Mouse (Mus musculus) testis, postnatal 10 days (tissue): ENCODE results near the gene Hivep1.

Experiments used
- DNase-seq: peaks from one replicate; pipeline ENCODE4 v3.0.0; 2021; ENCODE audit warnings: low spot score

Gene Hivep1

DNA sequence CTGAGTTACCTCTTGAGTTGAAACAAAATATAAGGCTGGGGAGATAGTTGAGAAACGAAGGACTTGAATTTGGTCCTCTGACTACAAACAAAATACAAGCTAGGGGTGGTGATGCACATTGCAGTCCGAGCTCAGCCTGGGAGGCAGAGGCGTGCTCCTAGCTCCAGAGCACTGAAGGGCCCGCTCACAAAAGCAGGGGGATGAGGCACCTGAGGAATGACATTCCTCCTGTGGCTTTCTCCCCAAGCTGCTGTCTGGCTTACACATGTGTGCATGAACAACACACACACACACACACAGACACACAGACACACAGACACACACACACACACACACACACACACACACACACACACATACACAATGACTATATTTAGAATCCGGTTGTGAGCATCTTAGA is 60.9 kb downstream of the Hivep1 start:
- DNase-seq = no peak

DNA sequence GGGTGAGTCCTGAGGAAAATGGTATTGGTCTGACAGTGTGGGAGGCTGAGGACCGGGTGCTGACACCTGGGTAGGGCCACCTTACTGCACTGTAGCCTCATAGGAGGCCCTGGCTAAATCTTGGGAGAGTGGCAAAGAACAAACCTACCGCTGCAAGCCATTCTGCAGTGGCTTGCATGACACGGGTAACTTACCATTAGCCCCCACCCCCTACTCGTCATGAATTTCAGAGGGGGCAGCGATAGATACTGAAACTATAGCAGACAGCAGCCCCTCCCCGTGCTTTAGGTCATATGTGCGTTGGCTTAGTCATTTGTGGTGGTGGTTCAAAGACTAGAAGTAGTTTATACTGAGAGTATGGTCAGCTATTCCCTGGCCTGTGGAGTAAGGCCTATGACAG is 61.8 kb downstream of the Hivep1 start:
- no peak for DNase-seq

DNA sequence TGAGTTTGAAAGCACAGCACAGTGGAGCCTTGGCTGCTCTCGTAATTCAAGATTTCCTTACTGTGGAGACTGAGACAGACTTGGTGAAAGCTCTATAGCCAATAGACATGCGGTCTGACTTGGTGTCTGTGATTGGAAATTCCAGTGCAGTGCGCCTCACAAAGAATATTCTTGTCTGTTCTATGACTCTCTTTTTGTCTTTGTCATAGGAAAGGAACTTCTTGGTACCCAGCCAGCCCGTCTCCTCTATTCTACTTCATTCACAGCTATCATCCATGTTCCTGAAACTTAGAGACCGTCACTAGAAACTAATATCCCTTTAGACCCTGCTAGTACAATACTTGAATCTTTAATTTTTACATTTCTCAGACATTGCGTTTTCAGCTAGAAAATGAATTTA is 64.5 kb downstream of the Hivep1 start:
- no peak for DNase-seq

DNA sequence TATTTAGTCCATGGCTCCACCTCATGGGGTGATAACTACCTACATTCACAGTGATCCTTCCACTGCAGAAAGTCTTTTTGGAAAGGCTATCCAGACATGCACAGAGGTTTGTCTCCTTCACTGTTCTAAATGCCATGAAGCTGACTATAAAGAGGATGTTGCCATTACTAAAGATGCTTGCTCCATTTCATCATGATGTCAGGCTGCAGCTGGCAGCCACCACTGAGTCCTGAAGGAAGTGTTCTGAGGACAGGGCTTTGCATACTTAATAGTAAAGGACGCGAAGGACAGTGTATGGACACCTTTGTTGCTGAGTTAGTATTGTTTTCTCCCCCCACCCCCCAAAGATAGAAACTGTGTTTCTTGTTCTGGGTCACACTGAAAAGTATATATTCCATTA is 67.2 kb downstream of the Hivep1 start:
- no peak for DNase-seq

DNA sequence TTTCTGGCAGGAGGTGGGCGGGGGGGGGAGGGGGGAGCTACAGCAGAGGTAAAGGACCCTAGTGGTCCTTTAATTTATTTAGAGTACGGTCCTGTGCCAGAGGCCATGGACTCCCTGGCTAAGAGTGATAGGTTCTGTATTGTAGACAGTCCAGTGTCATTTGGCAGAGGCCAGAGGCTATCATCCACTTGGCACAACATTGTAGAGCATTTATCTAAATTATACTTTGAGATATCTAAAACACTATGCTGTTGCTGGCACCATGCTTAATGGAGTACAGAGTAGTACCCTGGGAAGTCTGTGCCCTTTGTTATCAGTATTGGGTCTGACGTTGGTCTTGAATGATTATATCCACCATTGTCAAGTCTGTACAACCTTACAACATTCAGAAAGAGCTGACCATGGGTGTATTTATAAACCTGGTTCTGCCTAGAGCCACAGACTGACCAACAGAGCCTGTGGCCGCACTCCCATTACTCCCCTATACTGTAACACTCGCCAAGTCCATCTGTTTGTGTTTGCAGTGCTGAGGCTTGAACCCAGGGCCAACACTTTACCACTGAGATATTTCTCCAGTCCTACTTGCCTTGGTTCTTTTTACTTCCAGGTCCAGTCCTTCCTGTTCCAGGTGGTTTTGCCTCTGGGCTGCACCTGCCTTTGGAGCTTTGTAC is 69.4 kb downstream of the Hivep1 start:
- DNase-seq = no peak

DNA sequence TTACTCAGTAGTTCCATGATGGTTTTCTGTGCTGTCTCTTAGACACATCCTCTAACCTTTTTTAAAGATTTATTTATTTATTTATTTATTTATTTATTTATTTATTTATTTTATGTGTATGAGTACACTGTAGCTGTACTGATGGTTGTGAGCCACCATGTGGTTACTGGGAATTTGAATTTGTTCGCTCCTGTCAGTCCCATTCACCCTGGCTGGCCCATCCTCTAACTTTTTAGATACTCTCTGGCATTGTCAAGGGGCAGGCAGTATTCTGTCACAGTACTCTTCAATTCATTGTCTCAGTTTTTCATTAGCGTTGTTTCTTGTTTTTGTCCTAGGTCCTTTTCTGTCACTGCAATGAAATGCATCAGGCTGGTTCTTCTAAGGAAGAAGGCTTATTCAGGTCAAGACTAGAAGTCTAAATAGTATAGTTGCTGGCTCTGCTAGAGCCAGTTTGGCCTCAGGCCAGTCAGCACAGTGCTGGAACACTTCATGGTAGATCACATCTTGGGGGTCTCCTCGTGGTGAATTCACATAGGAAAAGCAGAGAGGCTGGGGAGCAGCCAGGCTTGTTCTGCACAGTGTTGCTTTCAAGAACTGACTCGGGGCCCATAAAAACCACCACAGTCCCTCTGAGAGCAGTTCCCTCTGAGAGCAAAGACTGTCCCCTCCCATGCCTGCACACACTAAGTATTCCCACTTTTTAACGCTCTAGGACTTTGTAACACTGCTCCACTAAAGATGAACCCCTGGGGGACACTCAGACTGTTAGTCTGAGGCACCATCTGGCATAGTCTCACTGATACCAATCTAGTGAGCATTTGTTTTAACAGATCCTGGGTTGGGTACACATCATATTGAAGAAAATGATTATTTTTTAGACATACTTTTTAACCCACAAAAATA is 70.2 kb downstream of the Hivep1 start:
- DNase-seq = no peak

DNA sequence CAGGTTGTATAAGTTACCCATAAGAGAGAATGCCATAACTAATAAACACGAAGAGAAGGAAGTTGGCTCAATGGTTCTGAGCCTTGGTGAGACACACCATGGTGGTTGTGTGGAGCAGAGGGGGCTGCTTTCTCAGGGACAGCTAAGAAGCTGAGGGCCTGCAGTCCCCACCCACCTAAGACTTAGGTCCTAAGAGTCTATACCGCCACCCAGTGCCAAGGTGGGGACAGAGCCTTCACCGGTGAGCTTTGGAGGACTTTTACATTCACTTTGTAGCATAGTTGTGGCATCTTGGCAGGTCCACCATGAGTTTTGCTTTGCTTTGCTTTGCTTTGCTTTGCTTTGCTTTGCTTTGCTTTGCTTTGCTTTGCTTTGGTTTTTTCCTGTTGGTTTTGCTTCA is 92.8 kb downstream of the Hivep1 start:
- DNase-seq = no peak

DNA sequence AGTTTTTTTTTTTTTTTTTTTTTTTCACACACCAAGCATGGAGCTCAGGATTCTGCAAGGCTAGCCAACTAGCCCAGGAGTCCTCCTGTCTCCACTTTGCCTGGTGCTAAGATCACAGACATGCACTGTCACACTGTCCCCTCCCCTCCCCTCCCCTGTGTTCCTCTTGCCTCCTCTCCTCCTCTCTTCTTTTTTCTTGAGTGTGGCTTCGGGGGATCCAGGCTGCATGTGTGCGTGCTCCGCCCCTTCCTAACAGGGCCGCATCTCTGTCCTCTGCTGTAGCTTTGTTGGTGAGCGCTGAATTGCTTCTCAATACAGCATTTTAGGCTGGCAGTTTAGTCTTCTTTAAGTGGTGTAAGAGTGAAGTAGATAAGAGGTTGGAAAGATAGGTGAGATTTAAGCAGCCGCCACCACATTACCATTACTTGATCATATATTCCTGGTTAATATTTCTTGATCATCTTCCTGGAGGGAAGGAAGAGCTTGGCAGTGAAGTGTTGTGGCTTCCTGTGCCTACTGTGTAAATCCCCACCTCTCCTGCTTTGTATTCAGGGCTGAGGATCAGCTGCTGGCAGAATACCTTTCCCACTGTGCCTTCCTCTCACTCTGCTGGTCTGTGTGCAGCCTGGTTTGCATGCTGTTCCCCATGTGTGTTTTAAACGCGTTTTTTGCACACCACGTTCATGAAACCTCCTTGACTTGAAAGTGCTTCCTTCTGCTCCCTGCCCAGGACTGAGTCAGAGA is 97.7 kb downstream of the Hivep1 start:
- DNase-seq = no peak

DNA sequence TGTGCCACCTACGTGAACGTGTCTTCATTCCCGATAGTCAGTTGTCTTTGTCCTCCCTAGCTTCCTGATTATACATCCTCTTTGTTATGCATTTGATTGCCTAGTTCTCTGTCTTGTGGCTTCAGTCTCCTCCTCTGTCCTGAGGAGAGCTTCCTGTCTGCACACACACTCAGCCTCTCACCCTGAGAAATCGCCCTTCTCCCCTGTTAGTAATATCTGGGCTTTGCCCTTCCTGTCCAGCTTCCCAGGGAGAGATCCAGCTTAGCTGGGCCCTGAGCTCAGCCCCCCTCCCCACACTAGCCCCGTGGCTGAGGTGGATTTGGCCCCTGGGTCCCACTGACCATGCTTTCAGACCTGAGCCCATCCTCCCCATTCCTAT is 98.2 kb downstream of the Hivep1 start:
- no peak for DNase-seq

DNA sequence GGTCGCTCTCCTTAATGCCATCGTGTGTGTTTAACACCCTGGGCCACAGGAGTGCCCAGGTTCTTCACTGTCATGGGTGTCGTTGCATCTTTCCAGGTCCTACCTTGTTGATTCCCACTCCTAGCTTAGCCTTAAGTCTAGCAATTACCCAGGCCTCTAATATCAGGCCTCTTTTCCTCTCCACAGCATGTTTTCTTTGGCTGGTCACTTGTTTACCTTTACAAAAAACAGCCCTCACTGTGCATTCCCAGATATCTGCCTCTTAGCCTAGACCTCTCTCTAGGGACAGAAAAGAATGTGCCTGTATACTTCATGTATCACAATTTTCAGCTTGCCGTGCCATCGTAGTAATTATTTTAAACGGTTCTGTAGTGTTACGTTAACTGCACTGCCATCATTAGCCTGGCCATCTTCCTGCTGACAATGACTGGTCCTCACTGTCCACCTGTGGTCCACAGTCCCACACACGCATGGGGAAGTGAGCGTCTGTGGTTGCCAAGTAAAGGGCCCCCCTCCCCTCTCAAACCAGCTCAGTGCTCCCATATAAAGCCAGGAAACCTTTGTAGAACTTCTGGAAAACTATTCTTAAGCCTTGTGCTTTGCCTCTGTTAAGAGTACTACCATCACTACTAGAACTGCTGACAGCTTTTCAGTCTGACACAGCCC is 98.8 kb downstream of the Hivep1 start:
- no peak for DNase-seq

DNA sequence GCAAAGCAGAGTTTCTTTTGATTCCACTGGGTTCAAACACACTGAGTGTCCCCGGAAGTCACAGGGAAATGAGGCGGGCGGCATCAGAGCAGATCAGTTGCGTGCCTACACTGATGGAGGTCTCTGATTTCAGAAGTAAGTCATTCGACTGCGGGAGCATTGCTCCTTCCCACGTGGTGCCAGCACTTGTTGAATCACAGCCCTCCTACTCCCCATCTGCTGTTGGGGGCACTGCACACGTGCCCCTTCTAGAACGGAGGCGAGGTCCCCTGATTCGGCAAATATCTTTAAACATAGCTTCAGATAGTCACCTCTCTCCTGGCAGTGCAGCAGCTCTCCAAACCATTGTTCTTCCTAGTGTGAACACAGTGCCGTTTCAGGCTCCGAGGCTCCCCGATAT is 106.4 kb downstream of the Hivep1 start:
- DNase-seq = no peak

DNA sequence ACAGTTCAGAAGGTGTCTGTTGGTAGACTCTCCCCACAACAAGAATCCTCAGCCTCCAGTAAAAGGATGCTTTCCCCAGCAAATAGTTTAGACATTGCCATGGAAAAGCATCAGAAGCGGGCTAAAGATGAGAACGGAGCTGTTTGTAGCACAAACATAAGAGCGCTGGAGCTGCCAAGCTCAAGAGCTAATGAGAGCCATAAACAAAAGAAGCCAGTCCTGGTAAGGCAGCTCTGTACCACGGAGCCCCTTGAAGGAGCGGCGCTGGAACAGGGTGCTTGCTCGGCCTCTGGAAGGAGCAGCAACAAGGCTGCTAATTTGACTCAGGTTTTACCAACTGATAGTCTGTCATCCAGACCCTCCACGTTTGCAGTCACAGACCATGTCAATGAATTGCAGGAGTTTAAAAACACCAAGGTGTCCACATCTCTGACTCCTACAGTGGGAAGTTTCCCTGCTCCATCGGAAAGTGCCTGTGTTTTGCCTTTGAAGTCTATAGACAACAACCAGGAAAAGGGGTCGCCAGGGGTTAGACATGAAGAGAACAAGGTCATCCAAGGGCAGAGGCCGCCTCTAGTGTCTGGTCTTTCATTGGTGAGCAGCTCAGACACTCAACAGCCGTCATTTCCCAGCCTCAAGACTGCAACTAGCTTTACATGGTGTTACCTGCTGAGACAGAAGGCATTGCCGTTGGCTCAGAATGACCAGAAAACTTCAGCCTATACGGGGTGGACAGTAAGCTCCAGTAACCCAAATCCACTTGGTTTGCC is 107.8 kb downstream of the Hivep1 start:
- no peak for DNase-seq

DNA sequence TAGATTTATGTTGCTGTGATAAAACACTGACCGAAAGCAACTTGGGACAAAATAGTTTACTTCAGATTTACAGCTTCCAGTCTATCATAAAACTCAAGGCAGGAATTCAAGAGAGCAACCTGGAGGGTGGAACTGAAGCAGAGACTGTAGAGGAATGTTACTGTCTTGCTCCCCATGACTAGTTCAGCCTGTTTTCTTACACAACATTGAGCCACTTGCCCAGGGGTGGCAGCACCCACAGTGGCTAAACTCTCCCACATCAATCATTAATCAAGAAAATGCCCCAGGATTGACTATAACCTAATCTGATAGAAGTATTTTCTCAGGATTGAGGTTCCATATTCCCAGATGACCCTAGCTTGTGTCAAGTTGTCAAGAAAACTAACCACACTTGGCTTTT is 119.0 kb downstream of the Hivep1 start:
- DNase-seq = no peak

DNA sequence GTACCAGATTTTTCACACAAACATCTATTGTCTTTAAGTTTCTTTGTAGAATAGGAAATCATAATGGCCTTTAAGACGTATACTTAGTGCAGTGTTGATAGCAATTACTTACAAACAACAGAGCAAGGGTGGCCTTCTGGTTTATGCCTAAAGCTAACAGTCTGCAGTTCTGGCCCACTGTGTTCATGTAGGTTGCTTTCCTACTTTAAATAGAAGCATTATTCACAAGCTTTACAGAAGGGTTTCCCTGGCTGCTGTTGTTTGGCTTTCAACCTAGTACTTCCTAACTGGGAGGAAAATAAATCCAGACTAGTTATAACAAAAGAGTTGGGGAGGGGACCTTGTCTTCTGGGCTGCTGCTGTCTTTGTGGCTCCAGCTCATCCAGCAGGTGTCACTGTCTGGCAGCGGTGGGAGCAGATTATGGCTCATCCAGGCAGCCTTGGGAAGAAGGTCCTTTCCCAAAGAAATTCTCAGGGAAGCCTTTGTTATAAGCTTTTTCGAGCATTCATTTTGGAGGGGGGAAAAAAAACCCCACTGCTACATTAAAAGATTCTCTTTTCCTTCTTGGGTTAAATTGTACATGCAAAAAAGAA is 123.1 kb downstream of the Hivep1 start:
- DNase-seq = peak; percentile 66

DNA sequence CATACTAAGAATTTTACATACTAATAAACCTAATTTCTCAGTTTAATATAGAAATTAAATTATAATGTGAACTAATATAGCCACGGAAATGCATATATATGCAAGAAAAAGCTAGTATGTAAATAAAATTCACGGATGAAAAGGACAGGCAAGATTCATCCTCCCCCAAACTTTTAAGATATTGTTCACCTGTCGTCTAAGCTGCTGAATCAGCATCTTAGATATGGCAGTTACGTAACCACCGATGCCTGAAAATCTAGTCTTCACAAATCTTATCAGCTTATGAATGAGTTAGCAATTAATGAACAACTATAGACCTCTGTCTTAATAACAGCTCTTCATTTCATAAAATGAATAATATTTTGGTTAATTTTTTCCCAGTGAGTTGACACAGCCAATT is 130.8 kb downstream of the Hivep1 start:
- no peak for DNase-seq

DNA sequence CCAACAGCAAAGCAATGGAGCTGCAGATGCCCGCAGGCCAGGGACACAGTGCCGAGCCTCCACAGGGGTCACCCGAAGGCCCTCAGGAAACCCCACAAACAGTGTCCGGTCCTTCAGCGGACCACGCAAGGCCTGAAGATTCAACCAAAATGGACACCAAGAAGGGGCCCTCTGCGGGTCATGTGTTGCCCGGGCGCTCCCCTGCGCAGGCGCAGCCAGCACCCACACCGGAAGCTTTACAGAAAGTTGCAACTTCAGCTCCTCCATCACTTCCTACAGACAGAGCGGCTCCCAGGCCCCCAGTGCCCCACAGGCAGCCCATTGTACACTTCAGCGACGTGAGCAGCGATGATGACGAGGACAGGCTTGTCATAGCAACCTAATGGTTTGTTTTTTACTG is 132.3 kb downstream of the Hivep1 start:
- DNase-seq = no peak

DNA sequence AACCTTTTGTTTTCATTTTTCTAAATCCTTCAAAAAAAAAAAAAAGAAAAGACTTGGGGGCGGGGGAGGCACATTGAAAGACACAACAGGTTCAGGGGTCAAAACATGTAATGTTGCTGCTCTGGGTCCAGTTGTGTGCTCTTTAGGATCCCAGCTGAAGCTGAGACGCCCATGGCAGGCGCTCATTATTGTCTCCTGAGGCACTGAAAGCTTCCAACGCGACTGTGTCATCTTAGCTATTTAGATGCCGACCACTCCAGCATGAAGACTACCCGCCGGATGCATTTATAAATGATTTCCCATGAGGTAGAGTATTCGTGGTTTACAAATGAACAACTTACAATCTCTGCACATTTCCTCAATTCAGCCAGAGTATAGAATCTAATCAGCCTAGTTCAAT is 141.2 kb downstream of the Hivep1 start:
- no peak for DNase-seq

DNA sequence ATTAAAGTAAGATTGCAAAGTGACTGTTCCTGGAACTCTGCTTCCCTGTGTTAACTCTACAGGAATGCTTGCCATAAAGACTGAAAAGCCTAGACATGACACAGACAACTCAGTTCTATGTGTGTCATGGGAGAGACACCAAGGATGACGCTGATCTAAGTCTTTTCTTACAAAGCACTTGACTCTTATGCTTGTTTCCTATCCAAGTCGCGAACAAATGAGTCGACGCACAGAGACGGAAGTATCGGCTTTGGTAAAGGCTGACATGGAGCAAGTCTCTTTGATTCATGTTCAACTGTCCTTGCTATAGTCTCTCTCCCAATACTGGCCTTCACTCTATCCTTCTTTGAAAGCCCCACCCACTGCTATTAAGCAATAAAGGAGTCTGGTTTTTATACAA is 143.8 kb downstream of the Hivep1 start:
- no peak for DNase-seq

DNA sequence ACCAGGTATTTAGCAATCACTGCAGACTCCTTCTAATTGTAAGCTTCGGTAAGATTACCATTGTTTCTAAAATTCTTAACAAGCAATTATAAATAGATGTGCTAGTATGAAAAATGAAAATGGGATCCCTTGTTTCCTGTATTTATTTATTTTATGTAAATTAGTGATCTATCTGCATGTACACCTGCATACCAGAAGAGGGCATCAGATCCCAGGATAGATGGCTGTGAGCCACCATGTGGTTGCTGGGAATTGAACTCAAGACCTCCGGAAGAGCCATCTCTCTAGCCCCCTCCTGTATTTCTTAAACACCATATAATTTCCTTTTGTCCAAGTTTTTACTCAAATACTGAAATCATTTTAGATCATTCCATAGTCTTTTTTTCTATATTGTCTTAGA is 145.8 kb downstream of the Hivep1 start:
- no peak for DNase-seq

DNA sequence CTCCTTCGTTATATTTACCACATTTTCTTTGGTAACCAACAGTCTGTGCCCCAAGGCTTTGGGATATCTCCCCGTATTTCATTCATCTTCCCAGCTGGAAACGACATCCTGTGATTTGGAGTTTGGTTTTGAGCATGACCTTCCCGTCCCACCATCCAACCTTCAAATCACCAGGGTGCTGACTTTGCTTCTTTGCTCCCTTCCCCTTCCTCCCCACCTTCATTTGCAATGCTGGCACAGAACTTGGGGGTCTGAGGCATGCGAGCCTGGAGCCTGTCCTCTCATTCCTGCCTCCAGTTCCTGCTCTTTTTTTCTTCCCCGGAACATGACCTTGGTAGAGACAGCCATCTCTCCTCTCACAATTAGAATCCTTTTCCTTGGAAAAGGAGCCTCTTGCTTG is 161.7 kb downstream of the Hivep1 start:
- DNase-seq = no peak

DNA sequence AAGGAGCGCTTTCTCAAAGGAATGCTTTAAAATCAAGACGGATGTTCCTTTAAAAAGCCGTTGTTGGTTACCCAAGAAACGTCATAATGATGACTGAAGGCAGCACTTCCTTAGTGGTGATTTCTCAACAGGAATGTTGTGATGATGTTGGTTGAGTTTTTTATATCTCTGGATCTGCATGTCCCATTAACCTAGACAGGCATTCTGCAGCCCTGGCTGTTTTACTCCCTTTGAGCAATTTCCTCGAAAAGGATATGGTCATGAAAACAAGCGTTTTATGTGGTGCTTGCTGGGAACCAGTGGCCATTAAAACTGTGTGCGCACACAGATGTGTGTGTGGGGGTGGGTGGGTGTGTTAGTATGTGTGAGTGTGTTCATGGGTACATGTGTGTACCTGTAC is 170.6 kb downstream of the Hivep1 start:
- DNase-seq = no peak
